Mouse (Mus musculus) cerebellum, postnatal 4 days (tissue): Measurements from ENCODE around the gene Dxo.
"Not testable (repeated sequence)": the region's sequence is repeated elsewhere in the genome, so short reads cannot be mapped to it uniquely, and the experiment has no call there.

Source experiments
- DNase-seq, 2 experiments: peaks; one replicate each; pipeline ENCODE4 v3.0.0; 2022; ENCODE audit warnings: low spot score in 2 of 2, mixed read lengths in 1 of 2

Gene Dxo

DNA sequence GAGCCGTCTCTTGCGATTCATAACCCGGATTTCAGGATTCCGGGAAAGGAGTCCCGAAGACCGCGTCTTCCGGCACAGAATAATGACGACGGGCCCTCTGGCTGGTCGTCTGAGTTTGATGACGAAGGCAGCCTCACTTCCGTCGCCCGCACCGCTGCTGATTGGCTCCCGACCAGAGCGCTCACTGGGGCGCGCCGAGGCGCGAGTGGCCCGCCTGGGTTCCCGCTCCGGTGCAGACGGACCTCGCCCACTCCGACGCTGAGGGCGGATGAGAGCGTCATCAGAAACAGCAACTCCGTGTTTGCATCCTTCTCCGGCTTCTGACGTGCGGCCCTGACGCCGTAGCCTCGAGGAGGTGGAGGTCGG lies at the start of gene Dxo, which contains the start of gene Stk19:
Gene Dxo (plus strand): TSS at position 164 of the 366 bp plus-strand sequence.
Gene Stk19 (minus strand): TSS at position 90 of the 366 bp plus-strand sequence.
- DNase-seq: peak; percentile 94 to 97

DNA sequence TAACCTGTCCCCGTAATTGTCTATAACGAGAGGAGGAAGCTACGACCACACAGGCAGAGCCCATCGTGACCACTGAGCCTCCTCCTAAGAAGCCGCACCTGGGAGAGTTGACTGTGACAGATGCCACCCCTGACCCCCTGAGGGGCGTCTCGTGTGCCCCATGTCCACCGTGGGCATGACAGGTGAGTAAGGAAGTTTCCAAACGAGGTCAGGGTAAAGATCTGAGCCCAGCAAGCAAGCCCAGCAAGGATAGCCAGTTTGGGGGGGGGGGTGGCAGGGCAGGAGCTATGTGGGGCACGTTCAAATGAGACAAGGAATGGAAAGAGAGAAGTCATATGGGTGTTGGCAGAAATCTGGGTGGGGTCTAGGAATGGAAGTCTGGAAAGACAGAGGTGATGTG lies 41.8 kb upstream of the Dxo start:
- no peak for DNase-seq

DNA sequence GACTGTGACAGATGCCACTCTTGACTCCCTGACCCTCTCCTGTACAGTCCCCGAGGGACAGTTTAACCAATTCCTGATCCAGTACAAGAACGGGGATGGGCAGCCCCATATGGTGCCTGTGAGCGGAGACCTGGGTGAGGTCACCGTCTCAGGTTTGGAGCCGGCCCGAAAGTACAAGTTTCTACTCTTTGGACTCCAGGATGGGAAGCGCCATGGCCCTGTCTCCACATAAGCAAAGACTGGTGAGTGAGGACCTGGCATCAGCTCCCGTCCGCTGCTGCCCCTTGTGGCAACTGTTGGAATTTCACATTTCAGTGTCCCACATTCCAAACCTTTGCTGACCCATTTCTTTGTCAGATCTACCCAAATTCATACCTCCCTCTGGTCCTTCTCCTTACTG lies 41.2 kb upstream of the Dxo start:
- peak; percentile 22 to 66 for DNase-seq

GRCm38 (mm10) chr17:34796311-34797140 lies 40.3 kb upstream of the Dxo start:
- DNase-seq: peak in 1 of 2 experiments; percentile 11

GRCm38 (mm10) chr17:34797211-34797995 lies 39.4 kb upstream of the Dxo start:
- peak in 1 of 2 experiments; percentile 12 for DNase-seq

GRCm38 (mm10) chr17:34798071-34798470 lies 38.7 kb upstream of the Dxo start:
- not testable (repeated sequence) for DNase-seq

GRCm38 (mm10) chr17:34798866-34799530 lies 37.8 kb upstream of the Dxo start:
- DNase-seq: no peak

DNA sequence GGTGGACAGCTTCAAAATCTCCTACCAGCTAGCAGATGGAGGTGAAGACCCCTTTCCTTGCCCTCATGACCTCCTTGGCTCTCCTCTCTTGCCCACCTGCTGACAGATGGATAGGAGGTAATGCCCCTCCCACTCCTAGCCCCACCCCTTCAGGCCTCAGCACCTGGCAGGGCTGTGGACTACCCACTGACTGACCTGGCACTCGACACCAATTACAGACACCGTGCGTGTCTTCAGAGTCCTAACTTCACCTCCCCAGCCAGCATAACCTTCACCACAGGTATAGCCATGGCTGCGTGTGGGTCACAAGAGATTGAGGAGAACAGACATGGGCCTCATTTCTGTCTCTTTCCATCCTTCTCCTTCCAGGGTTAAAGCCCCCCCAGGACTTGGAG lies 37.3 kb upstream of the Dxo start:
- no peak for DNase-seq

GRCm38 (mm10) chr17:34800781-34801305 lies 36.0 kb upstream of the Dxo start:
- peak in 1 of 2 experiments; percentile 15 for DNase-seq

- peak in 1 of 2 experiments; percentile 11 for DNase-seq
These were observed 34.1 kb upstream of the Dxo start for GRCm38 (mm10) chr17:34802756-34803155.

DNA sequence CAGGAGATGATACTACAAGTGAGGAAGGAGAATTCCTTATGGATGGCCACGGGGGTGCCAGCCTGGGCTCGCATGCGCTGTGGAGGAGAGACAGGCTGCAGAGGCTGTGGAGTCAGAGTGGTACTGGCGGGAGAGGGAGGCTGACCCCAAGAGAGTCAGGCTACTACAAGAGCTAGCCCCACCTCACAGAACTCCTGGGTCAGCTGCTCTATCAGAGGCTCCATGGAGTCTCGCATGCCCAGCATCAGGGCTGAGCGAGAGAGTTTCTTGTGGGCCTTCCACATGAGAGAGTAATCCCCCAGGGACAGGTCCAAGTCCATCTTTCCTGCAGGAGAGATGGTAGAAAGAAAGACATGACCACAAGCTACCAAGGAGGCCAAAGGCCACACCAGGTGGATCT lies 33.5 kb upstream of the Dxo start:
- peak in 1 of 2 experiments; percentile 13 for DNase-seq

DNA sequence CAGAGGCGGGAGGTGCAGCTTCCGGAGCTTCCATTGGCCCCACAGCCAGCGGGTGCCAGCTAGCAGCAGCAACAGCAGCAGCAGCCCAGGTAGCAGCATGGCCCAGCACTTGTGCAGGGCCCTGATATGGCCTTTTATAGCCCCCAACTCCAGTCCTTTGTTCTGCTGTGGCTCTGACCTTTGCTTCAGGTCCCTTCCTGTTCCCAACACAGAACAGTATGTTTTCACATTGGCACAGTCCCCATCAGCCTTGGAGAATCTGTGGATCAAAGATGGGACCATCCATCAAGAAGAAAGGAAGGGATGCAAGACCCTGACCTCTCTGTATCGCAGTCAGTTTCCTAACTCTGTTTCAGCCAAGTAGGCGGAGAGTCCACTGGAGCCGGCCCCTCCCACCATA lies 32.5 kb upstream of the Dxo start, which contains the start of gene Cyp21a1:
Gene Cyp21a1 (minus strand): TSS at position 261 of the 400 bp plus-strand sequence.
- DNase-seq: not testable (repeated sequence)

DNA sequence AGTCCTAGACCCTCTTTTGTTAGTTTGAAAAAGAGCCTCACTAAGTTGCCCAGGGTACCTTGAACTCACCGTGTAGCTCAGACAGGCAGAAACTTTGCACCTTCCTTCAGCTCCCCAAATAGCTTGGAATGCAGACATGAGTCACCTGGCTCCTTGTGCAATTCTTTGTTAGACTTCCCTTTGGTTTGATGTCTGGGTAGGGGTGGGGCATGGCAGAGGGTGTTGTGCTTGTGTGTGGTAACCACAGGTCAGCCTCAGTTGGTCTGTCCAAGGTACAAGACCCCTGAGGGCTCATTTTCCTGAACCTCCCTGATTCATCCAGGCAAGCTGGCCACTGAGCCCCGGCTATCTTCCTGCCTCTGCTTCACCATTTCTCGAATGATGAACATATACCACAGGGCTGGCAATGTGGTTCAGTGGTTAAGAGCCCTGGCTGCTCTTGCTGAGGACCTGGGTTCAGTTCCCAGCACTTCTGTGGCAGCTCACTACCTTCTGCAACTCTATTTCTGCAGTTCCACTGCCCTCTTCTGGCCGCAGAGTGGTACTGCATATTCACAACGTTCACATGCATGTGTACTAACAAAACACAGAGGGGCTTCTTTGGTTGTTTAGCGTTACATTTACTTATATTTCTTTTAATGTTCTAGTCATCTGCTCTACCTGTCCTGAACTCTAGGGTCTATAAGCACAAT lies 31.8 kb upstream of the Dxo start:
- peak in 1 of 2 experiments; percentile 17 for DNase-seq

GRCm38 (mm10) chr17:34807176-34807575 lies 29.6 kb upstream of the Dxo start:
- no peak for DNase-seq

GRCm38 (mm10) chr17:34808599-34809205 lies 28.1 kb upstream of the Dxo start:
- peak in 1 of 2 experiments; percentile 11 for DNase-seq

DNA sequence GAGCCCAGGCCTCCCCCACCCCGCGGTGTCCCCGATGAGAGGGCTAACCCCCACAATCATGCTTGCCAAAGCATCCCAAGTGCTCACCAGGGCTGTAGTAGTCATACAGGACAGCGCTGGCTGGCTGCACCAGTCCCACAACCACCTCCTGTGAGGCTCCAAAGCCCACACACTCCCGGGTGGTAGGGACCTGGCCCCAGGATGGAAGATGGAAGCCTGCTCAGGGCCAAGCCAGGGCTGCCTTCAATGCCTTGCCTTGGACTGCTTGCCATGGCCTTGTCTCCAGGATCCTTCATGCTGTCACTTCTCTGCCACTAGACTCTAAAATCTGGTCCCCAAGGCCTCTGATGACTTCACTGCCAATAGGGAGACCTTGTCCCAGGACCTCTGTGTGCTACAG lies 26.4 kb upstream of the Dxo start:
- not testable (repeated sequence) for DNase-seq

- not testable (repeated sequence) for DNase-seq
These were observed 26.0 kb upstream of the Dxo start for GRCm38 (mm10) chr17:34810811-34811210.

- no peak for DNase-seq
These were observed 25.5 kb upstream of the Dxo start for GRCm38 (mm10) chr17:34811275-34811674.

DNA sequence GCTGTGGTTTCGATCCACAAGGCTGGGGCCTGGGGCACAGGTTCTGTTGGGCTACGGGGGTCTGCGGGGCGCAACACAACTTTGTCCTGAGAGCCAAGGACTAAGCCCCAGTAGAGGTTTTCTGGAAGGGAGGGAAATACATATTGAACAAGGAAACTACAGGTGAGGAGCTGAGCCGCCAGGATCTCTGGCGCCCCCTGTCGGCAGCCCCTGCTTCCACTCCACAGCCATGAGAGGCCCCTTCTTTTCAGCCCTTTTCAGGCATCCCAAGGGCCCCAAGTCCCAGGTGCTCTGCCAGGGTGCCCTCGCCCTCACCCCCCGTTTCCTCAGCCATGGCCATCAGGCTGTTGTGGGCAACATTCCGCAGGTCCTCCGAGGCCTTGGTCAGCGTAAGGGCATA lies 23.1 kb upstream of the Dxo start:
- peak in 1 of 2 experiments; percentile 28 for DNase-seq

GRCm38 (mm10) chr17:34814818-34815370 lies 21.9 kb upstream of the Dxo start:
- no peak for DNase-seq
